Mouse (Mus musculus) myocyte (in vitro differentiated cells): ENCODE data around the gene F12.

Experiments used
- CEBPB ChIP-seq: IDR thresholded peaks from 2 replicates; pipeline ENCODE4 v1.6.1; 2011; ENCODE audit warnings: mild to moderate bottlenecking, moderate library complexity; ENCODE audit not compliant: poor library complexity, insufficient read depth, severe bottlenecking
- E2F4 ChIP-seq: IDR thresholded peaks from one replicate; pipeline ENCODE4 v1.6.1; 2011; ENCODE audit warnings: mild to moderate bottlenecking, control low read depth, moderate library complexity; ENCODE audit not compliant: insufficient read depth
- MAX ChIP-seq: IDR thresholded peaks from one replicate; pipeline ENCODE4 v1.6.1; 2011; ENCODE audit warnings: low read depth, mild to moderate bottlenecking, control low read depth
- MYOD1 ChIP-seq, 3 experiments: IDR thresholded peaks; one replicate each; pipeline ENCODE4 v1.6.1; 2011; ENCODE audit warnings: control low read depth in 2 of 3, low read depth in 2 of 3, mild to moderate bottlenecking in 2 of 3, moderate library complexity in 1 of 3; ENCODE audit not compliant: insufficient read length in 2 of 3, control insufficient read depth in 1 of 3
- MYOG ChIP-seq, 3 experiments: IDR thresholded peaks; one replicate each; pipeline ENCODE4 v1.6.1; 2011; ENCODE audit warnings: control low read depth in 2 of 3, low read depth in 2 of 3, mild to moderate bottlenecking in 2 of 3; ENCODE audit not compliant: insufficient read length in 2 of 3, control insufficient read depth in 1 of 3, insufficient read depth in 1 of 3
- POLR2A ChIP-seq: IDR thresholded peaks from one replicate; pipeline ENCODE4 v1.6.1; 2011; ENCODE audit warnings: low read depth, mild to moderate bottlenecking, control low read depth, moderate library complexity; ENCODE audit not compliant: insufficient read length
- POLR2AphosphoS2 ChIP-seq: IDR thresholded peaks from one replicate; pipeline ENCODE4 v1.6.1; 2011; ENCODE audit warnings: low read depth, control low read depth; ENCODE audit not compliant: insufficient read length
- REST ChIP-seq: IDR thresholded peaks from one replicate; pipeline ENCODE4 v1.6.1; 2011; ENCODE audit warnings: mild to moderate bottlenecking, control low read depth, moderate library complexity; ENCODE audit not compliant: insufficient read depth, insufficient read length
- SRF ChIP-seq: IDR thresholded peaks from one replicate; pipeline ENCODE4 v1.6.1; 2011; ENCODE audit warnings: low read depth; ENCODE audit not compliant: control insufficient read depth, insufficient read length
- TCF12 ChIP-seq: IDR thresholded peaks from one replicate; pipeline ENCODE4 v1.6.1; 2011; ENCODE audit warnings: mild to moderate bottlenecking, control low read depth; ENCODE audit not compliant: poor library complexity, insufficient read depth, severe bottlenecking
- TCF3 ChIP-seq: IDR thresholded peaks from one replicate; pipeline ENCODE4 v1.6.1; 2011; ENCODE audit warnings: low read depth, control low read depth; ENCODE audit not compliant: insufficient read length
- USF1 ChIP-seq: IDR thresholded peaks from one replicate; pipeline ENCODE4 v1.6.1; 2011; ENCODE audit warnings: low read depth, mild to moderate bottlenecking, control low read depth, moderate library complexity

DNA sequence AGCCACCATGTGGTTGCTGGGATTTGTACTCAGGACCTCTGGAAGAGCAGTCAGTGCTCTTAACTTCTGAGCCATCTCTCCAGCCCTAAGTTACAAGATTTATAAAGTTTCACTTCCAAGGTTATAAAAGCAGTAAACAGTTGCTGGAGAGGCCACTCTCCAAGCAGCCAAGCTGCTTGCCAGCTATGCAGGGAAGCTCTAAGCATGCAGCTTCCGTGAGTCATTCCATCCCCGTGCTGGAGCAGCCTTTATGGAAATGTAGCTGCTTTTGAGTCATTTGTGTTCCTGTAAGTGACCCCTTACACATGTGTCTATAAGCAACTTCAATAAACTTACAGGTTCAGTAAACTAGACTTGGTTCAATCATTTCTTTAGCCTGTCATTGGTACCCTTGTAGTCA is 4.0 kb upstream of the F12 start:
- TF ChIP-seq TCF12 (no peak), POLR2A (no peak), MYOG (IDR thresholded peaks at IDR 0.05; ENCODE audit: control insufficient read depth in 1 of 3, insufficient read depth in 1 of 3, insufficient read length in 2 of 3, low read depth in 2 of 3) (no peak), USF1 (no peak), POLR2AphosphoS2 (no peak), SRF (no peak), E2F4 (no peak), MYOD1 (IDR thresholded peaks at IDR 0.05; ENCODE audit: control insufficient read depth in 1 of 3, insufficient read length in 2 of 3, low read depth in 2 of 3) (no peak), CEBPB (no peak), REST (no peak), TCF3 (no peak), MAX (no peak)
